Mouse (Mus musculus) liver, postnatal 0 days (tissue): ENCODE results near the gene Eif2d.

Experiments
- CTCF ChIP-seq: sonication (generic); IDR thresholded peaks from 2 replicates; pipeline ENCODE4 v1.5.1; 2016; ENCODE audit warnings: antibody characterized with exemption, low read depth
- EP300 ChIP-seq: IDR thresholded peaks from 2 replicates; pipeline ENCODE4 v1.6.1; 2016; ENCODE audit warnings: antibody characterized with exemption, low read depth, mild to moderate bottlenecking

- TF ChIP-seq CTCF (no peak), EP300 (no peak)
These were observed 75.7 kb downstream of the Eif2d start for GRCm38 (mm10) chr1:131228659-131229058.
